Mouse (Mus musculus) thymus, adult 2 months (tissue): ENCODE data around the gene Lgi2.

ENCODE experiments used
- CTCF ChIP-seq: fragments of 200-500 bp; IDR thresholded peaks from 2 replicates; pipeline ENCODE4 v1.5.1; 2012; ENCODE audit warnings: mild to moderate bottlenecking, control low read depth, low read length, moderate library complexity, borderline replicate concordance; ENCODE audit not compliant: control insufficient read depth, poor library complexity, insufficient read depth; ENCODE audit errors: extremely low read depth
- POLR2A ChIP-seq: fragments of 200-500 bp; IDR thresholded peaks from 2 replicates; pipeline ENCODE4 v1.6.1; 2012; ENCODE audit warnings: mild to moderate bottlenecking, low read length, control low read depth, moderate library complexity; ENCODE audit not compliant: control insufficient read depth, poor library complexity, insufficient read depth; ENCODE audit errors: extremely low read depth

DNA sequence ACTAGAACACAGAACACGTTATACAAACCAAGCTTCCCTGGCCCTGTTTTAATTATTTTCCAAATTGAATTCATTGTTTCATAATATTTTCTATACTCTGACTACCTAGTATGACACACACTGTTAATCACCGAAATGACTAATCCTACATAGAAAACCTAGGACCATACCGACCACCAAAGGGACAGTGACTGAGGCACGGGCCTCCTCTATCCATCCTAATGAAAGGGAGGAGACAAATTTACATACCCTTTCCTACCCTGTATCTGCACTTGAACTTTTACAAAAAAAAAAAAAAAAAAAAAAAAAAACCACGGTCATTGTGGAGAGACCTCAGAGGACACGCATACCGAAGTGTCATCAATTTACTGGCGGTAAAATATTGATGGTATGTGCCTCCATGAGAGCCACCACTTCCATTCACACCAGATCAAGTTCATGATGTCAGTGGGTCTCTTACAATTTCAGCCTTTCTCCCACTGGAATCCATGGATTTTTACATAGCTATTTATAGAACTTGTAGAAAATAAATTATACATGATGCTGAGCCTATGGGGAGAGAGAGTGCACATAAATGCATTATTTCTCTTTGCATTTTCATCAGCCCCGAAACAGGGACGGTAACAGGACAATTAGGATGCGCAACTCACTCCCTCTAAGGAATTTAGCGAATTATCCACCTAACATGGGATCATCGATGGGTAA lies 15.5 kb downstream of the Lgi2 start:
- TF ChIP-seq POLR2A (no peak), CTCF (no peak)
